Mouse (Mus musculus): ENCODE measurements around the gene Dis3. TPM values are rescaled to one million over a fixed set of nuclear protein-coding genes. Genes with fewer than 3 reads are reported as not detected.

Gene Dis3
- 4.1 and 4.4 TPM in 2 replicates for polyA plus RNA-seq (2012; rRNA removed)

DNA sequence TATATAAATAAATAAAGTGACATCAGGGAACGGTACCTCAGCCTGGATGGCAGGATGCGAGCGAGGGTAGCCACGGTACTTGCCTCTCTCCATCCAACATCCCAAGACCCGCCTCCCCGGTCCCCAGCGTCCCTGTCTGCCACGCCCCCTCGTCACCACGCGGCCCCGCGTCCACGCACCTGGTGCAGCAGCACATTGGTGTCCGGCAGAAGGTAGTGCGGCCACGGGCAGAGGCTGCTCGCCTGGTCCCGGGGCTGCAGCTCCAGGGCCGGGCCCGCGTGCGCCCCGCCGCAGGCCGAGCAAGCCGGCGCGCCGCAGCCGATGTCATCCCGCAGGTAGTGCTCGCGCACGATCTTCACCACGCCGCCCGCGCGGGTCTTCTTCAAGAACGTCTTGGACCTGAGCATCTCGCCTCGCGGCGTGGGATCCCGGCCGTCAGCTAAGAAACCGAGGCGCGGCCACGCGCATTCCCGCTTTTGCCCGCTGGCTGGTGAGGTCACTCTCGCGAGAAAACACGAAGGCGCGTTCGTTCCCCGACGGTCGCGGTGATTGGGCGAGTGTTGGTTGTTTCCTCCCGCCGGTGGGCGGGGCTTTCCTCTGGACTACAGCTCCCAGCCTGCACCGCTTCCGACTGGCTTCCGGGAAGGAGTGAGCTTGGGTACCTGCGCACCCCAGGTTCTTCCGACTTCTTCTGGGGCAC is at the start of gene Dis3, which contains the start of gene Pibf1:
Gene Dis3 (minus strand): TSS at position 504 of the 700 bp plus-strand sequence.
Gene Pibf1 (plus strand): TSS at position 158 of the 700 bp plus-strand sequence.
- DNase-seq: peak; percentile 100
- TF ChIP-seq CTCF (IDR thresholded peaks at IDR 0.05; ENCODE audit: insufficient read depth, low read length): no peak
- peak; percentile 55; the same call in 1 of the 2 replicates for TF ChIP-seq POLR2A (IDR thresholded peaks at IDR 0.05; ENCODE audit: borderline replicate concordance, extremely low read depth, low read depth, low read length)
- peak within 1 kb of the TSS; percentile 94 for H3K4me3 ChIP-seq (replicated peaks; ENCODE audit: extremely low read depth, low read depth, low read length)
- WGBS: under 1% methylated on average over 73 of the region's 73 CpGs
- H3K4me1 ChIP-seq (ENCODE audit: control insufficient read depth, insufficient read depth, low read length): no peaks in the 10 kb centered on the region; the same call in 1 of the 2 replicates

DNA sequence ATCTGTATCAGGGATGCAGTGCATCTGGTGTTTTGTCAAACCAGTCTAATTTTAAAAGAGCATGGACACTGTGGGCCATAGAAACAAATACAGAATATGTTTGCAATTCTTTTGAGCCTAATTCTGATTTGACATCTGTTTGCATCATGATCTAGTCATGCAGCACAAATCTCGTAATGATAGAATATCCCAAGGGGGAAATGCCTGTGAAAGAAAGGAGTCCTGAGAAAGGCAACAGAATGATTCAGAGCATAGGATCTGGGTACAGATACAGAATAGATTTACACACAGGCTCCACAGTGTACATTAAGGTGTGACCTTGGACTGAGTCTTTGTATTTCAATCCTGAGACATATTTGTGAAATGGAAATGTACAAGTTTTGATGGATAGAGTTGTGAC is 47.3 kb upstream of the Dis3 start:
- TF ChIP-seq CTCF (IDR thresholded peaks at IDR 0.05; ENCODE audit: insufficient read depth, low read length) (no peak), POLR2A (IDR thresholded peaks at IDR 0.05; ENCODE audit: borderline replicate concordance, extremely low read depth, low read depth, low read length) (no peak)
- 91% methylated on average over 1 of the region's 1 CpGs for WGBS
- no peak overlapping the region for H3K4me3 ChIP-seq (replicated peaks; ENCODE audit: extremely low read depth, low read depth, low read length)
- no peaks in the 10 kb centered on the region for H3K4me1 ChIP-seq (ENCODE audit: control insufficient read depth, insufficient read depth, low read length)
- DNase-seq: no peak

DNA sequence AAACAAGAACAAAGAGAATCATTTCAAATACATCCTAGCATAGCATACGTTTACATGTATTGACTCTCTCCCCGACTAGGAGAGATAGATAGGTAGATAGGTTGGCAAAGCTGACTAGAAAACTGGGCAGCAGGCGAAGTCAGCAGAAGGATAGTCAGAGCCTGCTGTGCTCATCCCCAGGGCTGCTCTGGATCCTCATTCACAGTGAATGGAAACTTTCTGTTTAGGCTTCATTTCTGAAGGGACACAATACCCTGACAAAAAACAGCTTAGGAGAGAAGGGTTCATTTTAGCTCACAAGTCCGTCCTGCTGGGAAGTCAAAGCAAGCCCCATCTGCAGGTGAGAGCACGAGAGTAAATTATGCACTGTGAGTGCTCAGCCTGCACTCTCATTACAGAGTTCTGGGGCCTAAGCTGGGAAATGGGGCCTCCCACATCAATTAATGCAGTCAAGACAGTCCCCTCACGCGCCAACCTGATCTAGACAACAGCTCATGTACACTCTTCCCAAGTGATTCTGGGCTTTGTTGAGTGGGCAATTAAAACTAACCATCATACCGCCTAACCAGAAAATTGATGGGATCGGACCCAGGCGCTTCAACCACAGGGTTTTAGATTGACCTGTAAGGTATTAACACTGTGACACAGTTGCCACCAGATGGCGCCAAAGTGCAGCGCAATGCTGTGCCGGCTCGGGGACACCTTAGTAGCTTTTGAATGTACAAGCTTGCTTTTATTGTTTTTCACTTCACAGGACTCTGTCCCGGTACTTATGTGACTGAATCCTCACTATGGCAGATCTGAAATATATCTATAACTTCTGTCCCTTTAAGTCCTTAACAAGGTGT is 42.4 kb upstream of the Dis3 start:
- peak; percentile 81 for DNase-seq
- H3K4me1 ChIP-seq (ENCODE audit: control insufficient read depth, insufficient read depth, low read length): no peaks in the 10 kb centered on the region
- TF ChIP-seq POLR2A (IDR thresholded peaks at IDR 0.05; ENCODE audit: borderline replicate concordance, extremely low read depth, low read depth, low read length): no peak
- TF ChIP-seq CTCF (IDR thresholded peaks at IDR 0.05; ENCODE audit: insufficient read depth, low read length): peak; percentile 94
- 33% methylated on average over 15 of the region's 15 CpGs for WGBS
- no peak overlapping the region for H3K4me3 ChIP-seq (replicated peaks; ENCODE audit: extremely low read depth, low read depth, low read length)

DNA sequence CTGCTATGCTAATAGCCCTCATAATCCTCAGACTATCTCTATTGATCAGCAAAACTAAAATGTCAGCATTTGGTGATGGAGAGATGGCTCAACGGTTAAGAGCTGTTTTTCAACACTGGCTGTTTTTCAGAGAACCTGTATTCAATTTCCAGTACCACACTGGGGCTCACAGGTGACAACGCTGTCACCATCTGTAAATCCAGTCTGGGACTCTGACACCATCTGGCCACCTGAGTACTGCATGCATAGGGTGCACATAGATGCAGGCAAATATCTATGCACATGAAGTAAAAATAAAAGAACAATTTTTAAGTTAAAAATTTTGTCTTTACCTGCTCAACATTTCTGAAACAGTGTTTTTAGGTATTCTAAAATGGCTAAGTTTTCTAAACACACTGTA is 40.5 kb upstream of the Dis3 start:
- Histone ChIP-seq H3K4me1 (ENCODE audit: control insufficient read depth, insufficient read depth, low read length) (no peaks in the 10 kb centered on the region), H3K4me3 (replicated peaks; ENCODE audit: extremely low read depth, low read depth, low read length) (no peak overlapping the region)
- no peak for TF ChIP-seq POLR2A (IDR thresholded peaks at IDR 0.05; ENCODE audit: borderline replicate concordance, extremely low read depth, low read depth, low read length)
- TF ChIP-seq CTCF (IDR thresholded peaks at IDR 0.05; ENCODE audit: insufficient read depth, low read length): no peak
- no peak for DNase-seq
- 97% methylated on average over 2 of the region's 2 CpGs for WGBS

DNA sequence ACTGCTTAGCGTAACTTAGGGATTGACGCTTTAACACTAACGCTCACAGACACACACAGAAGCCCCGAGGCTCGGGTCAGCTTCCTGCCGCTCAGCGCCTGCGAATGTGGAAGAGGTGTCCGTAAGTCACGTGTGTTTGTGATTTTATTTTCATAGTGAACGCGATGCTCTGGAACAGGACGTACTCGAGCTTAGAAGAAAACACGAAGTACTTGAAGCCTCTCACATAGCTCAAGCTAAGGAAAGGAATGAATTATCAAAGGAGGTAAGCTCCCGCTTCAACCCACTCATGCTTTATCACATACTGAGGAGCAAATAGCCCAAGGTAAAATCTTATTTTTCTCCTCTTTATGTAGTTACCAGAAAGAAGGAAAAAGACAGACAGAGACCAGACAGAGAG is 36.7 kb upstream of the Dis3 start:
- H3K4me1 ChIP-seq (ENCODE audit: control insufficient read depth, insufficient read depth, low read length): no peaks in the 10 kb centered on the region
- no peak for TF ChIP-seq CTCF (IDR thresholded peaks at IDR 0.05; ENCODE audit: insufficient read depth, low read length)
- TF ChIP-seq POLR2A (IDR thresholded peaks at IDR 0.05; ENCODE audit: borderline replicate concordance, extremely low read depth, low read depth, low read length): no peak
- 85% methylated on average over 16 of the region's 16 CpGs for WGBS
- H3K4me3 ChIP-seq (replicated peaks; ENCODE audit: extremely low read depth, low read depth, low read length): no peak overlapping the region
- no peak for DNase-seq

DNA sequence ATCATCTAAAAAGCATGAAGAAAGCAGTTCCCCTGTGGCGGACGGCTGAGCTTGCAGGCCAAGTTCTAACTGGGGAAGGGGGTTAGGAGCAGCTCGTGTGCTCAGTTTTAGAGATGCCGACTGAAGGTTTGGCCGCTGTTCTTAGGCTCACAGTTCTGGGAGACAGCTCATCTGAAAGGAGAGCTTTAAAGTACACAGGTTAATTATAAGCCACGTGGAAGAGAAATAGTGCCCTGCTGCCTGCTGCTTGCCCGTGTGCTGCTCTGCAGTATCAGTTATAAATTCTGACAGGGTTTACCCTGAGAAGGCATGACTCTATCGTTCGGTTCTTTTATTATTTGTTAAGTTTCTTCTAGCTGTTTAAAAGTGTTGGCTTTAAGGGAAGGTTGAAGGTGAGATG is 36.2 kb upstream of the Dis3 start:
- H3K4me3 ChIP-seq (replicated peaks; ENCODE audit: extremely low read depth, low read depth, low read length): no peak overlapping the region
- no peaks in the 10 kb centered on the region for H3K4me1 ChIP-seq (ENCODE audit: control insufficient read depth, insufficient read depth, low read length)
- no peak for DNase-seq
- WGBS: 90% methylated on average over 9 of the region's 9 CpGs
- TF ChIP-seq POLR2A (IDR thresholded peaks at IDR 0.05; ENCODE audit: borderline replicate concordance, extremely low read depth, low read depth, low read length): no peak
- TF ChIP-seq CTCF (IDR thresholded peaks at IDR 0.05; ENCODE audit: insufficient read depth, low read length): no peak

DNA sequence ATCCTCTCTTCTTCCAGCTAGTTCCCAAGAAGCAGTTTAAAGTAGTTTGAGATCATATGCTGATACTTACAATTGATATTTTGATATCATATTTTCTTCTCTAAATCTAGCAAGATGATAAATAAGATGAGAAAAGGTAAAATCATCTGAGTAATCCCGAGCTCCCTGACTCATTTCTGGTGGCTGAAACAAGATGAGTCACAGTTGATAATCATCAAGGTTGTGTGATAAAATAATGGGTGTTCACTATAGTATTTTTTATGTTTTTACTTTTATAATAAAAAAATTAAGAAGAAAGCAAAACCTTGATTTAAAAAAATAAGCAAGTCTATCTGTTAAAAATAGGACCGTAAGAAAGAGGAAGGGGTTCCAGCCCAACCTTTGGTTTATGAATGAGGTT is 34.5 kb upstream of the Dis3 start:
- TF ChIP-seq POLR2A (IDR thresholded peaks at IDR 0.05; ENCODE audit: borderline replicate concordance, extremely low read depth, low read depth, low read length) (no peak), CTCF (IDR thresholded peaks at IDR 0.05; ENCODE audit: insufficient read depth, low read length) (no peak)
- H3K4me3 ChIP-seq (replicated peaks; ENCODE audit: extremely low read depth, low read depth, low read length): no peak overlapping the region
- 84% methylated on average over 2 of the region's 2 CpGs for WGBS
- no peaks in the 10 kb centered on the region for H3K4me1 ChIP-seq (ENCODE audit: control insufficient read depth, insufficient read depth, low read length)
- DNase-seq: no peak

DNA sequence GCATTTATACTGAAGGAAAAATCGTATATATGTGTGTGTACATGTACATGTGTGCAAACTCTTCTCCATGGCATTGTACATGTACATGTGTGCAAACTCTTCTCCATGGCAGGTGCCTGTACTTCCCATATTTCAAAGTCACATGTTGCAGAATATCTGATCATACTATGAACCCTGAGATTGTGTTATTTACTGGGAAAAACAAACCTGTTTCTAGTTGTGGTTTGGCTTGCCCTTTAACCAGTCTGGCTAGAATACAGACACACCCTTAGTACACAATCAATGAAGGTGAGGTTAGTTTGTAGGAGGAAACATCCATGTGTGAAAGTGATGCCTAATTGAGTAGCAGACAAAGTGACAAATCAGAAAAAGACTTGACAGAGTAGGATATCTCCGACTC is 29.5 kb upstream of the Dis3 start:
- H3K4me3 ChIP-seq (replicated peaks; ENCODE audit: extremely low read depth, low read depth, low read length): no peak overlapping the region
- TF ChIP-seq CTCF (IDR thresholded peaks at IDR 0.05; ENCODE audit: insufficient read depth, low read length) (no peak), POLR2A (IDR thresholded peaks at IDR 0.05; ENCODE audit: borderline replicate concordance, extremely low read depth, low read depth, low read length) (no peak)
- no peaks in the 10 kb centered on the region for H3K4me1 ChIP-seq (ENCODE audit: control insufficient read depth, insufficient read depth, low read length)
- WGBS: 90% methylated on average over 2 of the region's 2 CpGs
- DNase-seq: no peak

DNA sequence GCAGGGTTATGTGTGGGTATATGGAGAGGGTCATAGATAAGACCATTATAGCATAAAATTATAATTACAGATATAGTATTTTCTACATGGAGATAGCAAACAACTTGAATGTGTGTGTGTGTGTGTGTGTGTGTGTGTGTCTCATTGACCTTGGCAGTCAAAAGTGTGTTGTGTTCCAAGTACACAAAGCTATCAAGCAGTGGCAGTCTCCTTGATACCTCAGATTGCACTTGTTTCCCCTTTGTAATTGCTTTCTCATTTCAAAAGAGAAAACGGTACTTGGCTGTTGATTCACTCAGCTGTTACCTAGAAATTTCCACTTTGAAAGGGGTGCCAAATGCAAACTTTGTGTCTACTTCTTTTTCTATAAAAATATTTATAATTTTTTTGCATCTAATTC is 27.9 kb upstream of the Dis3 start:
- 36% methylated on average over 1 of the region's 1 CpGs for WGBS
- Histone ChIP-seq H3K4me3 (replicated peaks; ENCODE audit: extremely low read depth, low read depth, low read length) (no peak overlapping the region), H3K4me1 (ENCODE audit: control insufficient read depth, insufficient read depth, low read length) (no peaks in the 10 kb centered on the region)
- no peak for DNase-seq
- TF ChIP-seq CTCF (IDR thresholded peaks at IDR 0.05; ENCODE audit: insufficient read depth, low read length) (no peak), POLR2A (IDR thresholded peaks at IDR 0.05; ENCODE audit: borderline replicate concordance, extremely low read depth, low read depth, low read length) (no peak)

Data from lung, adult 2 months (tissue).